Mouse (Mus musculus): ENCODE results near the gene Ube2g1. TPM values are rescaled to one million over a fixed set of nuclear protein-coding genes. Genes with fewer than 3 reads are reported as not detected.
"Not testable (repeated sequence)": the region's sequence is repeated elsewhere in the genome, so short reads cannot be mapped to it uniquely, and the experiment has no call there.

The Ube2g1 gene
- polyA plus RNA-seq, 1 experiment from 2014 or later = 83.3 TPM

DNA sequence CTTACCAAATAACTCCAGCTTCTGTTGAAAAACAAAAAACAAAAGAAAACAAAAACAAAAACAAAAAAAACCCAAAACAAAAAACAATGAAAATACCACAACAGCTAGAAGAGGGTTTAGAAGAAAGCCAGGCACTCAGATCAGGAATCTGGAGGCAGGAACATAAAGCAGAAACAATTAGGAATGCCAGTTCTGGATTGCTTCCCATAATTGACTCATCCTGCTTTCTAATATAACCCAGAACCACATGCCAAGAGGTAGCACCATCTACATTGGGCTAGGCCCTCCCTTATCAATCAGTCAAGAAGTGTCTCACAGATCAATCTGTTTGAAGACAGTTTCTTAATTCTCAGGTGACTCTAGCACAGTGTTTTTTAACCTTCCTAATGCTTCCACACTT, 73.6 kb downstream of the Ube2g1 start:
- no peak for ATAC-seq (replicated peaks)
- H3K4me3 ChIP-seq = no peak overlapping the region

DNA sequence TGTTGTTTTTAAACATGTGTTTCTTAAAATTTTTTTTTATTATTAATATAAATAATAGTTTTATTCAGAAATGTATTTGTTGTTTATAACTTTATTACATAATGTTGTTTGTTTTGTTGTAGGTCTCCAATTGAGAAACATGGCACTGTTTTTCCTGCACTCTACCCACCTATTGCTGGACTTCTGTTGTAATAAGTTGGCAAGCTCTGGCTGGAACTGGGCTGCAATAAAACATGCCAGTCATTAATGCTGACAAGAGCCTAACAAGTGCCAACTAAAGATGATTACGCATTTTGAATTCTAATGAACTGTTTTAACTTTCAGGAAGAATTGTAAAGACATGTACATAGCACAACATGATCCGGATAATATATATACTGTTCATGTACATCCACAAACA, 76.3 kb downstream of the Ube2g1 start:
- Histone ChIP-seq H3K27me3 (replicated peaks) (no peaks in the 10 kb centered on the region), H3K4me1 (no peaks in the 10 kb centered on the region), H3K9ac (no peak overlapping the region), H3K27ac (no peak overlapping the region), H3K9me3 (no peaks in the 10 kb centered on the region), H3K4me3 (no peak overlapping the region), H3K4me2 (no peak overlapping the region), H3K36me3 (replicated peaks) (0 out of 2 replicates have a peak, but pooled peaks cover 2% of the 10 kb centered on the region)
- ATAC-seq (replicated peaks) = no peak
- WGBS = 98% methylated on average over 2 of the region's 2 CpGs

More for the DNA sequence above, 73.6 kb downstream of the Ube2g1 start:
- no peak overlapping the region for H3K27ac ChIP-seq
- H3K9ac ChIP-seq = no peak overlapping the region
- no peaks in the 10 kb centered on the region for H3K4me1 ChIP-seq
- 0 out of 2 replicates have a peak, but pooled peaks cover 2% of the 10 kb centered on the region for H3K36me3 ChIP-seq (replicated peaks)
- H3K27me3 ChIP-seq (replicated peaks) = no peaks in the 10 kb centered on the region
- no peak overlapping the region for H3K4me2 ChIP-seq
- H3K9me3 ChIP-seq = no peaks in the 10 kb centered on the region

DNA sequence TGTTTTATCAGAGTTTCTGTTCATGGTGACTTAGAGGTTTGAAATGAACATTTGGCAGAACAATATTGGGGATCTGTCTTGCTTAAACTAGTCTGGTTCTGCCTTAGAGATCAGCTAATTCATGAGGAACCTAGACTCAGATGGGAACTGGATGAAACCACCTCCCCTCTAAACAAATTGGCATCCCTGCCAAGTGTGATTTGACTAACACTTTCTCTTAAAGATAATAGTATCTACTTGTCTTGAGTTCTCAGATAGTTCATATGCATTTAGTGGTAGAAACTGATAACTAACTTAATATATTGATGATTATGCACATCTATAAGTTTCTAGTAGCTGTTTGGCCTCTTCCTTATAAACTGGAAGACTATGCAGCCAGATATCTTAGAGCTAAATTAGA, 79.6 kb downstream of the Ube2g1 start:
- H3K9ac ChIP-seq = no peak overlapping the region
- no peaks in the 10 kb centered on the region for H3K36me3 ChIP-seq (replicated peaks)
- H3K9me3 ChIP-seq = no peaks in the 10 kb centered on the region
- H3K4me2 ChIP-seq = no peak overlapping the region
- no peak overlapping the region for H3K4me3 ChIP-seq
- no peaks in the 10 kb centered on the region for H3K27me3 ChIP-seq (replicated peaks)
- no peak for ATAC-seq (replicated peaks)
- no peak overlapping the region for H3K27ac ChIP-seq
- peaks cover 17% of the 10 kb centered on the region for H3K4me1 ChIP-seq

GRCm38 (mm10) chr11:72688242-72688641, 81.2 kb downstream of the Ube2g1 start:
- Histone ChIP-seq H3K4me1 (peaks cover 28% of the 10 kb centered on the region), H3K36me3 (replicated peaks) (no peaks in the 10 kb centered on the region), H3K4me2 (no peak overlapping the region), H3K9ac (no peak overlapping the region), H3K9me3 (no peaks in the 10 kb centered on the region), H3K4me3 (no peak overlapping the region), H3K27ac (no peak overlapping the region), H3K27me3 (replicated peaks) (no peaks in the 10 kb centered on the region)
- no peak for ATAC-seq (replicated peaks)
- WGBS = 12% methylated on average over 5 of the region's 5 CpGs

GRCm38 (mm10) chr11:72689115-72689514, 82.0 kb downstream of the Ube2g1 start:
- no peak overlapping the region for H3K9ac ChIP-seq
- WGBS = 74% methylated on average over 3 of the region's 3 CpGs
- H3K4me1 ChIP-seq = peaks cover 33% of the 10 kb centered on the region
- peak overlapping the region; percentile 72; the same call in 1 of the 2 replicates for H3K4me3 ChIP-seq
- no peak overlapping the region for H3K27ac ChIP-seq
- H3K36me3 ChIP-seq (replicated peaks) = no peaks in the 10 kb centered on the region
- H3K27me3 ChIP-seq (replicated peaks) = no peaks in the 10 kb centered on the region
- H3K9me3 ChIP-seq = no peaks in the 10 kb centered on the region
- H3K4me2 ChIP-seq = peak overlapping the region; percentile 59
- ATAC-seq (replicated peaks) = no peak

GRCm38 (mm10) chr11:72689551-72690510, 82.7 kb downstream of the Ube2g1 start, which contains the start of gene Ankfy1:
Gene Ankfy1 (plus strand): TSS chr11:72690006.
- ATAC-seq (replicated peaks) = peak; percentile 98
- Histone ChIP-seq H3K9me3 (no peaks in the 10 kb centered on the region), H3K36me3 (replicated peaks) (no peaks in the 10 kb centered on the region), H3K27ac (peak within 1 kb of the TSS; percentile 95), H3K4me3 (peak within 1 kb of the TSS; percentile 72), H3K4me1 (peaks cover 33% of the 10 kb centered on the region), H3K4me2 (peak within 1 kb of the TSS; percentile 59), H3K9ac (peak within 1 kb of the TSS; percentile 75), H3K27me3 (replicated peaks) (no peaks in the 10 kb centered on the region)
- WGBS = under 1% methylated on average over 56 of the region's 56 CpGs

DNA sequence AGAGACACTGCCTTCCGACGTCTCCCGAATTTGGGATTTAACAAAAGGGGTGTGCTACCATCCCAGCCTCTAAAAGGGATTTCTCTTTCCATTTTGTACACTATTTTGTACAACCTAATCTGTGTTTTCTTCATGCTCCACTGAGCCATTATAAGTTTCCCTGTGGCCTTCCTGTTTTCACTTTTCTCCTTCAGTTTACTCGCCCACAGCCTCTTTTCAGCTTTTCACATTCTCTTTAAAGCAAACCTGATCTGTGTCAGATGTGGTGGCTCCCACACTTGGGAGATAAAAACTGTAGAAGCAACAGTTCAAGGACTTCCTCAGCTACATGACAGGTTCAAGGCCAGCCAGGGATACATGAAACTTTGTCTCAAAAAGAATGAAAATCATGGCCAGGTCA, 85.3 kb downstream of the Ube2g1 start:
- Histone ChIP-seq H3K4me2 (no peak overlapping the region), H3K4me1 (peaks cover 33% of the 10 kb centered on the region), H3K9ac (no peak overlapping the region), H3K36me3 (replicated peaks) (no peaks in the 10 kb centered on the region), H3K27me3 (replicated peaks) (no peaks in the 10 kb centered on the region), H3K9me3 (no peaks in the 10 kb centered on the region), H3K27ac (no peak overlapping the region), H3K4me3 (no peak overlapping the region)
- WGBS = 80% methylated on average over 4 of the region's 4 CpGs
- ATAC-seq (replicated peaks) = no peak

DNA sequence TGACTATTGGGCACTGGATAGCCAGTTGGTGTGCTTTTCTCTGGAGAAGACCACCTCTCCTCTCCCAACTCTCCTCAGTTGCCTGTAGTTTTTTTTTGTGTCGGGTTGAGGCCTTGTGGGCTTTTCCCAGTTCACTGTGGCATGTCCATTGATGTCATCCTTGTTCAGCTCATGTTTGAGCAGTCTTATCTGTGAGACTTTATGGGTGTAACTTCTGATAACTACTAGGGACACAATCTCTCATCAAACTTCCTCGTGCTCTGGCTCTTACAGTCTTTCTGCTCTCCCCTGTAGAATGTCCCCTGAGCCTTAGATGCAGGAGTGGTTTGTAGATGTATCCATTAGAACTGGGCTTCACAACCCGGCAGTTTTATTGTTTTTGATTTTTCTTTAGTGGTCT, 87.9 kb downstream of the Ube2g1 start:
- H3K36me3 ChIP-seq (replicated peaks) = 0 out of 2 replicates have a peak, but pooled peaks cover 3% of the 10 kb centered on the region
- H3K9ac ChIP-seq = no peak overlapping the region
- WGBS = 91% methylated on average over 3 of the region's 3 CpGs
- peaks cover 28% of the 10 kb centered on the region for H3K4me1 ChIP-seq
- no peaks in the 10 kb centered on the region for H3K9me3 ChIP-seq
- no peak overlapping the region for H3K4me3 ChIP-seq
- H3K27ac ChIP-seq = no peak overlapping the region
- H3K4me2 ChIP-seq = no peak overlapping the region
- H3K27me3 ChIP-seq (replicated peaks) = no peaks in the 10 kb centered on the region
- ATAC-seq (replicated peaks) = no peak

- H3K4me3 ChIP-seq = no peak overlapping the region
- H3K27ac ChIP-seq = no peak overlapping the region
- H3K4me1 ChIP-seq = peaks cover 18% of the 10 kb centered on the region
- no peak overlapping the region for H3K9ac ChIP-seq
- H3K9me3 ChIP-seq = no peaks in the 10 kb centered on the region
- H3K36me3 ChIP-seq (replicated peaks) = 0 out of 2 replicates have a peak, but pooled peaks cover 3% of the 10 kb centered on the region
- no peak overlapping the region for H3K4me2 ChIP-seq
- WGBS = 94% methylated on average over 2 of the region's 2 CpGs
- no peak for ATAC-seq (replicated peaks)
- no peaks in the 10 kb centered on the region for H3K27me3 ChIP-seq (replicated peaks)
Observed at GRCm38 (mm10) chr11:72696368-72696971, 89.4 kb downstream of the Ube2g1 start.

- Histone ChIP-seq H3K36me3 (replicated peaks) (0 out of 2 replicates have a peak, but pooled peaks cover 3% of the 10 kb centered on the region), H3K27ac (no peak overlapping the region), H3K9ac (no peak overlapping the region), H3K4me2 (no peak overlapping the region), H3K4me1 (peaks cover 10% of the 10 kb centered on the region), H3K27me3 (replicated peaks) (no peaks in the 10 kb centered on the region), H3K9me3 (no peaks in the 10 kb centered on the region), H3K4me3 (no peak overlapping the region)
- no peak for ATAC-seq (replicated peaks)
Observed at GRCm38 (mm10) chr11:72697323-72697722, 90.2 kb downstream of the Ube2g1 start.

GRCm38 (mm10) chr11:72705111-72705510, 98.0 kb downstream of the Ube2g1 start:
- not testable (repeated sequence) for H3K4me2 ChIP-seq; ATAC-seq (replicated peaks); H3K4me1 ChIP-seq; H3K27me3 ChIP-seq (replicated peaks); H3K9me3 ChIP-seq; H3K4me3 ChIP-seq; H3K36me3 ChIP-seq (replicated peaks); H3K27ac ChIP-seq; H3K9ac ChIP-seq
- WGBS = 96% methylated on average over 2 of the region's 2 CpGs

DNA sequence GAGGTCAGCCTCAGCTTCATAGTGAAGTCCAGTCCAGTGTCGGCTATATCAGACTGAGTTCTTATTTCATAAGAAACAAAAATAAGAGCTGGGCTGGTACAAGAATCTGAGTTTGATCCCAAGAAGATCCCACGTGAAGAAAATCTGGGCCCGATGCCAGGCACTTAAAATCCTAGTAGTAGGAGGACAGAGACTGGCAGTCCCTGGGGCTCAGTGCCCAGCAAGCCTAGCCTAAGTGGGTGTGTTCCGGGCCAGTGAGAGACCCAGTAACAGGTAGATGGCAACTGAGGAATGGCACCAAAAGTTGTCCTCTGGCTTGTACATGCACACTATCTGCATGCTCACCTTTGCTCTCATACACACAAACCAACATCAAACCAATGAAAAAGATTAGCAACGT, 105.6 kb downstream of the Ube2g1 start:
- 92% methylated on average over 5 of the region's 5 CpGs for WGBS
- H3K4me1 ChIP-seq = no peaks in the 10 kb centered on the region
- no peak overlapping the region for H3K4me2 ChIP-seq
- no peak overlapping the region for H3K9ac ChIP-seq
- H3K4me3 ChIP-seq = no peak overlapping the region
- no peaks in the 10 kb centered on the region for H3K9me3 ChIP-seq
- no peak for ATAC-seq (replicated peaks)
- H3K27me3 ChIP-seq (replicated peaks) = no peaks in the 10 kb centered on the region
- no peak overlapping the region for H3K27ac ChIP-seq
- 0 out of 2 replicates have a peak, but pooled peaks cover 15% of the 10 kb centered on the region for H3K36me3 ChIP-seq (replicated peaks)

Measured in midbrain, embryonic 15.5 days (tissue).